Mouse (Mus musculus) midbrain, embryonic 15.5 days (tissue): Measurements from ENCODE around the gene Itsn2. TPM values are rescaled to one million over a fixed set of nuclear protein-coding genes. Genes with fewer than 3 reads are reported as not detected.

Source experiments
- ATAC-seq: fragments of 200-750 bp; cut with Nextera tagmentation; replicated peaks from 2 replicates; pipeline ENCODE4 v1.8.0; 2017; ENCODE audit warnings: moderate TSS enrichment
- H3K27ac ChIP-seq: fragments of 300-500 bp; sonication (generic); 2 replicates; pipeline ENCODE4 v1.5.1; 2015; ENCODE audit warnings: mild to moderate bottlenecking, inconsistent platforms
- H3K27me3 ChIP-seq: fragments of 300-500 bp; sonication (generic); replicated peaks from 2 replicates; pipeline ENCODE4 v1.6.1; 2015; ENCODE audit warnings: inconsistent platforms
- H3K36me3 ChIP-seq: fragments of 300-500 bp; sonication (generic); replicated peaks from 2 replicates; pipeline ENCODE4 v1.6.1; 2015; ENCODE audit warnings: inconsistent platforms
- H3K4me1 ChIP-seq: fragments of 300-500 bp; sonication (generic); 2 replicates; pipeline ENCODE4 v1.6.1; 2015; ENCODE audit warnings: inconsistent platforms
- H3K4me2 ChIP-seq: fragments of 300-500 bp; sonication (generic); 2 replicates; pipeline ENCODE4 v1.6.1; 2015; ENCODE audit warnings: inconsistent platforms, mild to moderate bottlenecking, moderate library complexity
- H3K4me3 ChIP-seq: fragments of 300-500 bp; sonication (generic); 2 replicates; pipeline ENCODE4 v1.5.1; 2015; ENCODE audit warnings: mild to moderate bottlenecking, inconsistent platforms
- H3K9ac ChIP-seq: fragments of 300-500 bp; sonication (generic); 2 replicates; pipeline ENCODE4 v1.6.1; 2015; ENCODE audit warnings: mild to moderate bottlenecking, inconsistent platforms
- H3K9me3 ChIP-seq: fragments of 300-500 bp; sonication (generic); 2 replicates; pipeline ENCODE4 v1.6.1; 2016; ENCODE audit warnings: inconsistent platforms
- WGBS: fragments of 180-500 bp; shearing (Covaris S2); methylation state at CpG from one replicate; pipeline ENCODE4 v1.1.7; 2015; ENCODE audit warnings: mixed read lengths; 5-methylcytosine and 5-hydroxymethylcytosine counted together
- polyA plus RNA-seq: library from polyadenylated mRNA; unstranded; fragments of >200 nt; fragmentation: Nextera tagmentation; extraction: Ambion mirVana; gene quantifications from 2 replicates; pipeline ENCODE4 v1.2.1, GENCODE M21; 2015

Gene Itsn2
- polyA plus RNA-seq, 1 experiment from 2014 or later: 25.0 TPM

GRCm38 (mm10) chr12:4558475-4559279 lies 33.8 kb upstream of the Itsn2 start:
- Histone ChIP-seq H3K27me3 (no peaks in the 10 kb centered on the region), H3K36me3 (no peaks in the 10 kb centered on the region), H3K27ac (no peak overlapping the region), H3K9me3 (no peaks in the 10 kb centered on the region), H3K4me2 (no peak overlapping the region), H3K4me3 (no peak overlapping the region), H3K4me1 (no peaks in the 10 kb centered on the region), H3K9ac (no peak overlapping the region)
- 82% methylated on average over 9 of the region's 9 CpGs for WGBS
- no peak for ATAC-seq

GRCm38 (mm10) chr12:4571864-4572263 lies 20.6 kb upstream of the Itsn2 start:
- WGBS: 37% methylated on average over 5 of the region's 5 CpGs
- H3K4me2 ChIP-seq: no peak overlapping the region
- no peak overlapping the region for H3K9ac ChIP-seq
- no peak for ATAC-seq
- no peaks in the 10 kb centered on the region for H3K4me1 ChIP-seq
- no peaks in the 10 kb centered on the region for H3K36me3 ChIP-seq
- no peak overlapping the region for H3K27ac ChIP-seq
- H3K27me3 ChIP-seq: no peaks in the 10 kb centered on the region
- H3K9me3 ChIP-seq: no peaks in the 10 kb centered on the region
- no peak overlapping the region for H3K4me3 ChIP-seq

- H3K4me3 ChIP-seq: no peak overlapping the region
- H3K4me2 ChIP-seq: no peak overlapping the region
- no peaks in the 10 kb centered on the region for H3K4me1 ChIP-seq
- H3K36me3 ChIP-seq: no peaks in the 10 kb centered on the region
- no peak overlapping the region for H3K9ac ChIP-seq
- no peaks in the 10 kb centered on the region for H3K9me3 ChIP-seq
- H3K27me3 ChIP-seq: no peaks in the 10 kb centered on the region
- 80% methylated on average over 4 of the region's 4 CpGs for WGBS
- ATAC-seq: no peak
- no peak overlapping the region for H3K27ac ChIP-seq
Measured at GRCm38 (mm10) chr12:4574065-4574464, 18.4 kb upstream of the Itsn2 start.

- no peaks in the 10 kb centered on the region for H3K4me1 ChIP-seq
- ATAC-seq: no peak
- H3K27me3 ChIP-seq: no peaks in the 10 kb centered on the region
- H3K4me3 ChIP-seq: no peak overlapping the region
- no peaks in the 10 kb centered on the region for H3K36me3 ChIP-seq
- H3K27ac ChIP-seq: no peak overlapping the region
- no peaks in the 10 kb centered on the region for H3K9me3 ChIP-seq
- no peak overlapping the region for H3K9ac ChIP-seq
- no peak overlapping the region for H3K4me2 ChIP-seq
Measured at GRCm38 (mm10) chr12:4582326-4582725, 10.1 kb upstream of the Itsn2 start.

- no peaks in the 10 kb centered on the region for H3K9me3 ChIP-seq
- H3K36me3 ChIP-seq: no peaks in the 10 kb centered on the region
- no peak for ATAC-seq
- no peaks in the 10 kb centered on the region for H3K4me1 ChIP-seq
- no peak overlapping the region for H3K4me3 ChIP-seq
- H3K4me2 ChIP-seq: no peak overlapping the region
- H3K27ac ChIP-seq: no peak overlapping the region
- H3K27me3 ChIP-seq: no peaks in the 10 kb centered on the region
- 74% methylated on average over 2 of the region's 2 CpGs for WGBS
- no peak overlapping the region for H3K9ac ChIP-seq
Measured at GRCm38 (mm10) chr12:4587846-4588245, 4.6 kb upstream of the Itsn2 start.

- peaks cover 1% of the 10 kb centered on the region; the same call in 1 of the 2 replicates for H3K4me1 ChIP-seq
- no peak overlapping the region for H3K4me3 ChIP-seq
- H3K9ac ChIP-seq: no peak overlapping the region
- H3K9me3 ChIP-seq: no peaks in the 10 kb centered on the region
- ATAC-seq: no peak
- no peak overlapping the region for H3K4me2 ChIP-seq
- H3K27me3 ChIP-seq: no peaks in the 10 kb centered on the region
- WGBS: 79% methylated on average over 3 of the region's 3 CpGs
- no peaks in the 10 kb centered on the region for H3K36me3 ChIP-seq
- no peak overlapping the region for H3K27ac ChIP-seq
Measured at GRCm38 (mm10) chr12:4588603-4589002, 3.8 kb upstream of the Itsn2 start.

GRCm38 (mm10) chr12:4592025-4592424 lies 413 bp upstream of the Itsn2 start:
- Histone ChIP-seq H3K9me3 (no peaks in the 10 kb centered on the region), H3K4me3 (peak overlapping the region; percentile 79), H3K36me3 (no peaks in the 10 kb centered on the region), H3K27me3 (no peaks in the 10 kb centered on the region), H3K9ac (no peak overlapping the region), H3K4me1 (peaks cover 8% of the 10 kb centered on the region), H3K27ac (no peak overlapping the region), H3K4me2 (peak overlapping the region; percentile 64)
- ATAC-seq: no peak
- 68% methylated on average over 6 of the region's 6 CpGs for WGBS

GRCm38 (mm10) chr12:4593166-4593929 lies 910 bp downstream of the Itsn2 start:
- Histone ChIP-seq H3K4me1 (peaks cover 8% of the 10 kb centered on the region), H3K4me3 (peak overlapping the region; percentile 79), H3K9me3 (no peaks in the 10 kb centered on the region), H3K4me2 (peak overlapping the region; percentile 64), H3K27ac (peak overlapping the region; percentile 71), H3K9ac (peak overlapping the region; percentile 68), H3K27me3 (no peaks in the 10 kb centered on the region), H3K36me3 (no peaks in the 10 kb centered on the region)
- ATAC-seq: peak; percentile 85
- under 1% methylated on average over 76 of the region's 80 CpGs for WGBS

GRCm38 (mm10) chr12:4593930-4594391 lies 1.5 kb downstream of the Itsn2 start:
- Histone ChIP-seq H3K4me2 (peak overlapping the region; percentile 64), H3K36me3 (no peaks in the 10 kb centered on the region), H3K4me1 (peaks cover 8% of the 10 kb centered on the region), H3K9ac (peak overlapping the region; percentile 68; the same call in 1 of the 2 replicates), H3K9me3 (no peaks in the 10 kb centered on the region), H3K4me3 (peak overlapping the region; percentile 79), H3K27me3 (no peaks in the 10 kb centered on the region), H3K27ac (no peak overlapping the region)
- 66% methylated on average over 9 of the region's 9 CpGs for WGBS
- no peak for ATAC-seq

- no peaks in the 10 kb centered on the region for H3K27me3 ChIP-seq
- 81% methylated on average over 6 of the region's 6 CpGs for WGBS
- H3K4me1 ChIP-seq: peaks cover 8% of the 10 kb centered on the region
- H3K9me3 ChIP-seq: no peaks in the 10 kb centered on the region
- no peak overlapping the region for H3K4me2 ChIP-seq
- no peaks in the 10 kb centered on the region for H3K36me3 ChIP-seq
- H3K4me3 ChIP-seq: no peak overlapping the region
- H3K9ac ChIP-seq: no peak overlapping the region
- no peak for ATAC-seq
- H3K27ac ChIP-seq: no peak overlapping the region
Measured at GRCm38 (mm10) chr12:4595055-4595454, 2.6 kb downstream of the Itsn2 start.

GRCm38 (mm10) chr12:4598666-4599428 lies 6.4 kb downstream of the Itsn2 start:
- Histone ChIP-seq H3K9ac (no peak overlapping the region), H3K36me3 (no peaks in the 10 kb centered on the region), H3K4me1 (peaks cover 5% of the 10 kb centered on the region), H3K27ac (no peak overlapping the region), H3K27me3 (no peaks in the 10 kb centered on the region), H3K4me2 (no peak overlapping the region), H3K4me3 (no peak overlapping the region), H3K9me3 (no peaks in the 10 kb centered on the region)
- ATAC-seq: no peak
- WGBS: 69% methylated on average over 8 of the region's 8 CpGs

GRCm38 (mm10) chr12:4599713-4600112 lies 7.3 kb downstream of the Itsn2 start:
- no peak overlapping the region for H3K27ac ChIP-seq
- no peak overlapping the region for H3K4me2 ChIP-seq
- H3K4me1 ChIP-seq: no peaks in the 10 kb centered on the region
- no peaks in the 10 kb centered on the region for H3K27me3 ChIP-seq
- no peaks in the 10 kb centered on the region for H3K9me3 ChIP-seq
- H3K9ac ChIP-seq: no peak overlapping the region
- H3K4me3 ChIP-seq: no peak overlapping the region
- H3K36me3 ChIP-seq: no peaks in the 10 kb centered on the region
- no peak for ATAC-seq
- 79% methylated on average over 4 of the region's 4 CpGs for WGBS
